Mouse (Mus musculus): ENCODE measurements around the gene Kcnj4.

Kcnj4 gene

GRCm38 (mm10) chr15:79443856-79444410 is 61.1 kb downstream of the Kcnj4 start:
- no peak for TF ChIP-seq GATA4 (IDR thresholded peaks at IDR 0.05; ENCODE audit: insufficient replicate concordance, low read length)

- no peak for TF ChIP-seq GATA4 (IDR thresholded peaks at IDR 0.05; ENCODE audit: insufficient replicate concordance, low read length)
These were observed 62.0 kb downstream of the Kcnj4 start for GRCm38 (mm10) chr15:79442961-79443518.

DNA sequence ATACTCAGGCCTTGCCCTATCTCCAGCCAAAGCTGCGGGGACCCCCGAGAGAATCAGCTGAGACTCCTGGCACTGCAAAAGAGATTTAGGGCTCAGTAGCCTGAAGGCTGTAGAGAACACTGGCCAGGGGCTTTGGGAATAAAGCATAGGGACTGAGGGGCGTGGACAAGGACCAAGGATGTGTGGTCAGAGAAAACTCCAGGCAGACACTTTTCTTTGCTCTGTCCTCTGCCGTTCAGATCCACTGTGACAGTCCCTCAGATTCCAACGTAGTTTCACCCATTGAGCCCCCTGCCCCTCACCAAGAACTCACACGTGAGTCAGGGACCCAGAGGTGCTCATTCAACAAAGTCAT is 62.8 kb downstream of the Kcnj4 start:
- TF ChIP-seq GATA4 (IDR thresholded peaks at IDR 0.05; ENCODE audit: insufficient replicate concordance, low read length), result no peak

DNA sequence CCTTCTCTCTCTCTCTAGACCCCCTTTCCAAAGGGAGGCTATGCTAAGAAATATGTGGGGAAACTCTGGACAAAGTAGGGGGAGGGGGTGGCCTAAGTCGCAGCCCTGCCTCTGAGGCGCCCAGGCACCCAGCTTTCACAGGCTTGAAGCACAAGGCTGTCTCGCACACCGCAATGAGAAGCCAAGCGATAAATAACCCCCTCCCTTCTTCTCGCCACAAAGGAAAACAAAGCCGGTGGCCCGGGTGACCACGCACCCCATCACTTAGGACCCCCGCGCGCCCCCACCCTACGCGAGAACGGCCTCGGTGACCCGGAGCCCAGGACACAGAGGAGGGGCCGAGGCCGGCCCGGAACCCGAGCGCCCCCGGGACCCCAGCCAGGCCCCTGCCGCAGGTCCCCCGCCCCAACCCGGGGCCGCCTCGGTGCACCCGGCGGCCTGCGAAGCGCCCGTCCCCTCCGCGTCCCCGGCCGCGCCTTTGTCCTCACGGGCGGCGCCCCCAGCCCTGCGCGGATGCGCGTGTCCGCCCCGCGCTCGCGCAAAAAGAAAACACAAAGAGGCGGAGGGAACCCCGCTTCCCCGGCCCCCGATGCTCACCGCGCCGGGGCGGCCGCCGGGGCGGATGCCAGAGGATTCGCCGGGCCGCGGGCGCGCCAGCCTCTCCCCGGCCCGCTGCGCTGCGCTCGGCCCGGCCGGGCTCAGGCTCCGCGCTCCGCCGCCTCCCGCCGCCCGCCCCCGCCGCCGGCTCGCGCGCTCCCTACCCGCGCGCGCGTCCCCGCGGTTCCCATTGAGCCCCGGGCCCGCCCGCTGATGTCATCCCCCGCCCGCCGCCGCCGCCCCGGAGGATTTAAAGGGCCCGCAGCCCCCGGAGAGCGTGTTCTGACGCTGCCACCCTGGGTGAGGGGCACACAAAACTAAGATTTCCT is 63.4 kb downstream of the Kcnj4 start:
- no peak for TF ChIP-seq GATA4 (IDR thresholded peaks at IDR 0.05; ENCODE audit: insufficient replicate concordance, low read length)

DNA sequence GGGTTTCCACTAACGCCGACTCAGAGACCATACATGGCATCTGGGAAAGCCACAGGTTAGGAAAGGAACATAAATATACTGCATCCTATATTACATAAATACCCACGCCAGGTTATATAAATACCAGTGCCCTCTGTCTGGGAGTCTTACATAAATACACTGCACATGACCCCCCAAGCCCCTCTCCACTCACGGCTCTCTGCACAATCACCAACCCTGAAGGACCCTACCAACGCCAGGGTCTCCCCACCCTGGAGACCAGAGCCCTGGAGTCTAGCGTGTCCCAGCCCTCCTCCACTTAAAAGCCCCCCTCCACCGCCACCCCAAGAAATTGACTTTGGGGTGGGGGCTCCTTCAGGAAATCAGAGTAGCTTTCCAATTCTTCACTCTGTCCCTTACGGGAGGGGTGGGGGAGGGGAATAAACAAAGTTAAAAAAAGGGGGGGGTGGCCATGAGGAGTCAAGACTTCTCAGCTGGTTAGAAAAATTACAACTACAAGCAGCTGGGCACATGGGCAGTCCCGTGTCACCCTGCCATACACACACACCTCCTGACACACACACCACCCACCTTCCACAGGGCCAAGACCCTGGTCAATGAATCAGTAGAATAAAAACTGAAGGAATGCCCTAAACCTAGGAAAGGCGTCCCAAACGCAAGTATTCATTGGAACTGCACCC is 64.2 kb downstream of the Kcnj4 start:
- TF ChIP-seq GATA4 (IDR thresholded peaks at IDR 0.05; ENCODE audit: insufficient replicate concordance, low read length), result no peak

DNA sequence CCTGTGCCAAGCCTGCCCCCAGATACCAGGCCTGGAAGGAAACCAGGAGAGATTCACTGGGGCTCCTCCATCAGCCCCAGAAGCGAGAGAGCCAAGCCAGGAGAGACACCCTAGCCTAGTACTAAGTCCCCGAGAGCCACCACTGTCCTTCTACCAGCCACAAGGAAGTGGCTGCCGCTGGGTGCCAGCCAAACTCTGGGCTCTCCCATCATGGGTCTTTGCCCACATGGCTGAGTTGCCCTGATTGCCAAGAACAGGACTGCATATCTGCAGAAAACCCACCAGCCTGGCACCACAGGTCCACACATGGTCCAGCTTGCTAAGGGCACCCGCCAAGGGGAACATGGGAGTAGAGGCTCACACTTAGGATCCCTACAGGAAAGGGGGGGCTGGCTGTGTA is 64.8 kb downstream of the Kcnj4 start:
- no peak for TF ChIP-seq GATA4 (IDR thresholded peaks at IDR 0.05; ENCODE audit: insufficient replicate concordance, low read length)

DNA sequence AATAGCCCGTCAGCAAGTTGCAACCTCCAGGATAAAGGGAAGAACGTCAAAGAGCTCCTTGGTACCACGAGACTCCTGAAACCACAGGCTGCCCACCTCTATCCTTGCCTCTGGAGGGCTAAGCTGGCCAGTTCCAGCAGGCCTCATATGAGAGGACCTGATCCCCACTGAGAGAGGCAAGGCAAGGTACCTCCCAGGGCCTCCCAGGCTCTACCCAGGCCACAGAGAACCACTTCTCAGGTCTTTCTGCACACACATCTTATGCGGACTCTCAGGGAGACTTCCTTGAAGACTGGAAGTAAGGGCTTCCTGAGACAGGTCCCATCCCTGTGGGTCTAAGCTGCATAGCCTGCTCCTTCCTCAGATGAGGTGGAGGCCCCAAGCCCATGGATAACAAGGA is 65.7 kb downstream of the Kcnj4 start:
- TF ChIP-seq GATA4 (IDR thresholded peaks at IDR 0.05; ENCODE audit: insufficient replicate concordance, low read length), result no peak

DNA sequence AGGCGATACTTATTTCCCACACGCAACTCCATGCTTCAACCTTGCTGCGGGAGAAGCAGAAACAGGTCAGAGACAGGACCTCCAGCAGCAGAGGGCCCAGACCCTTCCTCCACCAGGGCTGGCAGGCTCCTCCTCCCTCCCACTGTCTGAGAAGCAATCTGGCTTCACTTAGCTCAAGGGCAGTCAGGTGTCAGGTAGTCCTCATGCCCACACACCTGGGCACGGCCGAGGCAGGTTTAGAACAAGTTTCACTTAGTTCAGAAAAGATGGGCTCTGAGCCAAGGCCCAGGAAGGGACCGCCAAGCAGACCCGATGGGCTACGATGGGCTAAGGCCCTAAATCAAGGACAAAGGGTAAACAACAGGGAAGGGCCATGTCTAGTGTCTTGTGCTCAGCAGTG is 66.2 kb downstream of the Kcnj4 start:
- no peak for TF ChIP-seq GATA4 (IDR thresholded peaks at IDR 0.05; ENCODE audit: insufficient replicate concordance, low read length)

GRCm38 (mm10) chr15:79438209-79438810 is 66.7 kb downstream of the Kcnj4 start:
- no peak for TF ChIP-seq GATA4 (IDR thresholded peaks at IDR 0.05; ENCODE audit: insufficient replicate concordance, low read length)

DNA sequence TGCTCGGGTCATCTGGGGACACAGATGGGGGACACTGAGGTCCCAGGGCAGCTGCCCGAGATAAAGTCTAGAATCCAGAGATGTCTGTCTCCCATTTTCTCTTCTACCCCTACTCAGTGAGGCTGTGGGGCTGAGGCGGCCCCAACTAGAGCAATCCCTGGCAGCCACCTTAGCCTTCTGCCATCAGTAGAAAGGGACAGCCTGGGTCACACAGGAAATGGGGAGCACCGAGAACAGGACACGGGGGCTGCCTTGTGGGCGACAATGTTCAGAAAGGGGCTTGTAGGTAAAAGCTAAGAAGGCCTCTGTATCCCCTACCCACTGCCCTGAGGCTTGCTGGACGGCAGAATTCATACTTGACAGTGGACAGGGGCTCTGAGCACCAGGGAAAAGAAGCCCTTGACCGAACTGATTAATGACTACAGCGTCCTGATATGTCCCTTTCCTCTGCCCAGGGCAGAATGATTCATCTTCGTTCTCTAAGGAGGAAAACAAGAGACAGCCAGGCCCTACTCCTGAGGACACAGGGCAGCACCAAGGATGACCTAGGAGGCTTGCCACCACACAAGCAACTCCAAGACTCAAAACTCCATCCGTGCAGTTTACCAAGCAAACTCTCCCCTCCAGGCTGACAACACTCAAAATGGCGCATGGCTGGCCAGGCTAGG is 67.4 kb downstream of the Kcnj4 start:
- no peak for TF ChIP-seq GATA4 (IDR thresholded peaks at IDR 0.05; ENCODE audit: insufficient replicate concordance, low read length)

DNA sequence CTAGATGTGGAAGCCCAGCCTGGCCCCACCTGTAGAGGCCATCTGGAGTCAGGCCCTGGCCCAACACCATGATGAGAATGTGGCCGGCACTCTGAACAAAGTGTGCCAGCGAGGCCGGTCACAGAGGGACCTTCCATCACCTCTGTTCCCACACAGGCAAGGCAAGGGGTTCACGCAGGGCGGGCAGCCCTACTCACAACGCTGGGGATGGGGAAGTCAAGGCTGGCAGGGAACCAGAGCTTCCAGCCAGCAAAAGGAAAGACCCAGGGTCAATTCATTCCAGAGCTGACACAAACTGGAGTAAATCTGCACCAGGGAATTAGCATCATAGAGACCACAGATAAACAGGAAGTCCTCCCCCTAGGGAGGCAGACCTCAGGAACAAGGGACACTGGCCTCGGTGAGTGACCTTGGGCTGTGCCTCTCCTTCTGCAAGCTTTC is 68.5 kb downstream of the Kcnj4 start:
- no peak for TF ChIP-seq GATA4 (IDR thresholded peaks at IDR 0.05; ENCODE audit: insufficient replicate concordance, low read length)

DNA sequence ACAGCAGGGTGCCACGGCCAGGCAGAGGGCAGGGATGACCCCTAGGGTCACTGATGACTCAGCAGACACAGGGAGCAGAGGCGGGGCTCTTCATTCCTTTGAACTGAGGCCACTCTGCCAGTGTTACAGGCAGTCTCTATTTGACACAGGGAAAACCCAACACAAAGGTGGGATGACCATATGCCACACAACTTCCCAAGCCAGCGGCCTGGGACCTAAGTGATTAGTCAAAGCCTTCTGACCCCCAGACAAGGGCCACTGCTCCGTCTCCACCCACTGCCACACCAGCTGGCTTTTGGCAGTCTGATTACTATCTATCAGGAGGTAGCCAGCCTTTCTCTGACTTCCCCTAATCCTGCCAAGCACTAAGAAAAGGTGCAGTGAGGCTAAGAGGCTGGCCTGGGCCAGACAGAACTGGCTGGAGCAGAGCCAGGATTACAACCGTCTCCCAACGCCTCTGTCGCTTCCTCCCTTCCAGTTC is 69.8 kb downstream of the Kcnj4 start:
- no peak for TF ChIP-seq GATA4 (IDR thresholded peaks at IDR 0.05; ENCODE audit: insufficient replicate concordance, low read length)

Measured in liver, adult (tissue).